Mouse (Mus musculus) lung, embryonic 15.5 days (tissue): Measurements from ENCODE around the gene Zfp64. TPM values are rescaled to one million over a fixed set of nuclear protein-coding genes. Genes with fewer than 3 reads are reported as not detected.

Experiments
- ATAC-seq: fragments of 200-750 bp; cut with Nextera tagmentation; 2 replicates; pipeline ENCODE4 v1.8.0; 2017; ENCODE audit warnings: moderate number of reproducible peaks, borderline replicate concordance; ENCODE audit not compliant: low FRiP score, low TSS enrichment; ENCODE audit errors: extremely low read depth
- H3K27ac ChIP-seq: fragments of 300-500 bp; sonication (generic); 2 replicates; pipeline ENCODE4 v1.5.1; 2015; ENCODE audit warnings: moderate library complexity, mild to moderate bottlenecking, inconsistent platforms
- H3K27me3 ChIP-seq: fragments of 300-500 bp; sonication (generic); 2 replicates; pipeline ENCODE4 v1.6.1; 2015; ENCODE audit warnings: inconsistent platforms
- H3K36me3 ChIP-seq: fragments of 300-500 bp; sonication (generic); 2 replicates; pipeline ENCODE4 v1.6.1; 2015; ENCODE audit warnings: inconsistent platforms
- H3K4me1 ChIP-seq: fragments of 300-500 bp; sonication (generic); 2 replicates; pipeline ENCODE4 v1.6.1; 2015; ENCODE audit warnings: inconsistent platforms
- H3K4me2 ChIP-seq: fragments of 300-500 bp; sonication (generic); 2 replicates; pipeline ENCODE4 v1.6.1; 2015; ENCODE audit warnings: inconsistent platforms, mild to moderate bottlenecking, moderate library complexity
- H3K4me3 ChIP-seq: fragments of 300-500 bp; sonication (generic); 2 replicates; pipeline ENCODE4 v1.5.1; 2015; ENCODE audit warnings: mild to moderate bottlenecking, inconsistent platforms
- H3K9ac ChIP-seq: fragments of 300-500 bp; sonication (generic); 2 replicates; pipeline ENCODE4 v1.6.1; 2015; ENCODE audit warnings: inconsistent platforms
- H3K9me3 ChIP-seq: fragments of 300-500 bp; sonication (generic); 2 replicates; pipeline ENCODE4 v1.6.1; 2016; ENCODE audit warnings: inconsistent platforms
- WGBS: fragments of 180-500 bp; shearing (Covaris S2); methylation state at CpG from one replicate; pipeline ENCODE4 v1.1.7; 2015; 5-methylcytosine and 5-hydroxymethylcytosine counted together
- polyA plus RNA-seq: library from polyadenylated mRNA; unstranded; fragments of >200 nt; fragmentation: Nextera tagmentation; extraction: Ambion mirVana; gene quantifications from 2 replicates; pipeline ENCODE4 v1.2.1, GENCODE M21; 2015

Zfp64 gene
- polyA plus RNA-seq, 1 experiment from 2014 or later: 29.8 TPM

DNA sequence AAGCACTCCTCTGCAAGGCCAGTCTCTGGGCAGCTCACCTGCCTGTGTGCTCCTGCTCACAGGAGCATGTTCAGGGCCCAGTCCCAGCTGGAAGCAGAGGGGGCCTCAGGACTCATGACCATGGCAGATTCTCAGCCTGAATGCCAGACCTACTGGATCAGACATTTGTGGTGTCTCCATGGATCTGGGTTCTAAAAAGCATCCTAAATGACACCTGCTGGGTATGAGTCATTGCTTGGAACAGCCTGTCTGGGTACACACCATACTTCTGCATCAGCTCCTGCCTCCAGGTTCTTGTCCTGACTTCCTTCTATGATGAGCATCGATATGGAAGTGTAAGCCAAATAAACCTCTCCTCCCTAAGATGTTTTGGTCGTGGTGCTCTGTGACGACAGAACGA, 11.4 kb downstream of the Zfp64 start:
- no peaks in the 10 kb centered on the region for H3K4me1 ChIP-seq

DNA sequence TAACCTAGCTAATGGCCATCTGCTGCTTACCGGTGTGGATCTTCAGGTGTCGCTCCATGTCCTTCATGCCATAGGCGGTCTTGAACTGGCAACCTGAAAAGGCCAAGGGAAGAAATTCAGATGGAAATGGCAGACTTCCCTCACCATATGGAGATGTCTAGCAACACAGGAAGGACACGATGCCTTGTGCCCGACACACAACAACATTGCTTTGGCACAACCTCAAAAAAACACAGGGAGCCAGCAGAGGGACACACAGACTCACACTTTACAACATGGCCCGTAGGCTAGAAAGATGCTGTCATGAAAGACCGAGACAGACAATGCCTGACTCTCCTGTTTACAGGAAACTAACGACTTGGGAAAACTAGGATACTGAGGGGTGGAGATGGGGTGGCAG, 15.4 kb downstream of the Zfp64 start:
- Histone ChIP-seq H3K4me2 (no peak overlapping the region), H3K4me1 (no peaks in the 10 kb centered on the region), H3K27me3 (no peaks in the 10 kb centered on the region), H3K9me3 (no peaks in the 10 kb centered on the region), H3K27ac (no peak overlapping the region), H3K4me3 (no peak overlapping the region), H3K36me3 (peaks cover 47% of the 10 kb centered on the region), H3K9ac (no peak overlapping the region)
- no peak for ATAC-seq
- WGBS: 91% methylated on average over 8 of the region's 8 CpGs

More for the DNA sequence above, 11.4 kb downstream of the Zfp64 start:
- Histone ChIP-seq H3K4me3 (no peak overlapping the region), H3K27ac (no peak overlapping the region), H3K9ac (no peak overlapping the region), H3K4me2 (no peak overlapping the region), H3K9me3 (no peaks in the 10 kb centered on the region), H3K27me3 (no peaks in the 10 kb centered on the region), H3K36me3 (peaks cover 63% of the 10 kb centered on the region)
- no peak for ATAC-seq
- 91% methylated on average over 4 of the region's 4 CpGs for WGBS

DNA sequence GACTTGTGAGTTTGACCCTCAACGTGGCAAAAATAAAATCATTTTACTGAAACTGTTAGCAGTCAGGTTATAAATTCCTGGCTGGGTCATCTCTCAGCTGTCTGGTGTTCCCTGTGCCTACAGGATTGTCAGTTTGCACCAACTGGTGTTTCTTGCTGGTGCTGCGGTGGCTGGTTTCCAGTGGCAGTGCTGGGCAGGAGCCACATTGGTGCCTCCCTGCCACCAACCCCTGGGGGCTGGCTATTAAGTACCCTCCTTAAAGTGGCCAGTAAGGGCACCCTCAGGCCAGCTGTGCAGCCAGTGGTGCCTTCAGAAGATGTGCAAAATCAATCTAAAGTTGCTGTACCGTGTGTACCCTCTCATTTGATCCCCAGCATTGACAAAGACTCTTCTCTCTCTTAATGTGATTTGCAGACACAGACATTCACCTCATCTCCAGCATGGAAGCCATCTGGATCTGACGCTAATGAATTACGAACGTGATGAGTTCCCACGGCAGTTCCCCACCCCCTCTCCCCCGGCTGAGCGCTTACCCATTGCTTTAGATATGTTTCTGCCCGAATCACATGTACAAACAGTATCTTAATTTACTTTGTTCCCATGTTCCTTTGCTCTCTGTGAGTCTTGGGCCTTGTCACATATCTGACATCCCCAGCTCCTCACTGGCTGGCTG, 16.0 kb downstream of the Zfp64 start:
- H3K4me1 ChIP-seq: no peaks in the 10 kb centered on the region
- 88% methylated on average over 10 of the region's 10 CpGs for WGBS
- peaks cover 45% of the 10 kb centered on the region for H3K36me3 ChIP-seq
- no peak overlapping the region for H3K9ac ChIP-seq
- H3K27me3 ChIP-seq: no peaks in the 10 kb centered on the region
- ATAC-seq: no peak
- no peak overlapping the region for H3K27ac ChIP-seq
- no peaks in the 10 kb centered on the region for H3K9me3 ChIP-seq
- no peak overlapping the region for H3K4me3 ChIP-seq
- no peak overlapping the region for H3K4me2 ChIP-seq

DNA sequence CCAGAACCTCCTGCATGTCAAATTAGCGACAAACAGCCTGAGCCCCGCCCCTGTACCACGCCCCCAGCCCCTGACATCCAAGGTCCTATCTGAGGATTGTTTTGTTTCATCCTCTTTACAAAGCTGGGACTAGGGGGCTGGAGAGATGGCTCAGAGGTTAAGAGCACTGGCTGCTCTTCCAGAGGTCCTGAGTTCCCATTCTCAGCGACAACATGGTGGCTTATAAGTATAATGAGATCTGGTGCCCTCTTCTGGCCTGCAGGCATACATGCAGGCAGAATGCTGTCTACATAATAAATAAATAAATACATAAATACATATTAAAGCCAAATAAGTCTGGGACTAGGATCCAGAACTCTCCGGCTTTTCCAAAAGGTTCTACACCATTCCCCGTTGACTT, 18.5 kb downstream of the Zfp64 start:
- WGBS: 87% methylated on average over 6 of the region's 6 CpGs
- H3K9ac ChIP-seq: no peak overlapping the region
- H3K9me3 ChIP-seq: no peaks in the 10 kb centered on the region
- no peaks in the 10 kb centered on the region for H3K4me1 ChIP-seq
- H3K4me2 ChIP-seq: no peak overlapping the region
- H3K4me3 ChIP-seq: no peak overlapping the region
- no peaks in the 10 kb centered on the region for H3K27me3 ChIP-seq
- no peak for ATAC-seq
- H3K36me3 ChIP-seq: peaks cover 46% of the 10 kb centered on the region
- no peak overlapping the region for H3K27ac ChIP-seq

DNA sequence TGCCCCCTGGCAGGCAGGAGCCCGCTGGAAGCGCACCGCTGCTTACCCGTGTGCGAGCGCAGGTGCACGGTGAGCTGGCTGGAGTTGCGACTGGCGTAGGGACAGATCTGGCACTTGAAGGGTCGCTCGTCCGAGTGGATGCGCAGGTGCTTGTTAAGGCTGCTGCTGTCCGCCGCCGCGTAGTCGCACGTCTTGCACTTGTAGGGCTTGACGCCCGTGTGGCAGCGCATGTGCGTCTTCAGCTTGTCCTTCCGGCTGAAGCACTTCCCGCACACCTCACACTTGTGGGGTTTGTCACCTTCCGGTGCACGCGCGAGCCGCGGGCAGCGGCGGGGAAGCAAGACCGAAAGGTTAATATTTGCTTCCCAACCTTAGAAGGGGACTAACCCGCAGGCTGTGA, 20.2 kb downstream of the Zfp64 start:
- H3K36me3 ChIP-seq: peaks cover 46% of the 10 kb centered on the region
- ATAC-seq: no peak
- WGBS: 82% methylated on average over 35 of the region's 35 CpGs

DNA sequence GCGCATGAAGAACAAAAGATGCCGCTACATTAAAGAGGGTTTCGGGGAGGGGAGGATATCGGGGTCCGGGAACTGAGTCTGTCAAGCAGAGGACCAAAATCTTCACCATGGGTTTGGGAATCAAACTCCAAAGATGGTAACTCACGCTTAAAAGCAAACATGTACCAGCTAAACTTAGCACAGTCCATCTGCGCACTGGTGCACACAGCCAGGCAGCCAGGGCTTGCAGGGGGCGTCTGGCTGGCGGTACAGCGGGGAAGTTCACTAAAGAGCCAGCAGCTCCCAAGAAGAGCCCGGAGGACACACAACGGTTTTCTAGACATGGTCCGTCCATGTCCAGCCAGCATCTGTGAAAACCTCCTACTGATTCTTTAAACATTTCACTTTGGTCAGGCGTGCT, 23.7 kb downstream of the Zfp64 start:
- Histone ChIP-seq H3K4me2 (no peak overlapping the region), H3K4me3 (no peak overlapping the region), H3K27ac (no peak overlapping the region), H3K4me1 (no peaks in the 10 kb centered on the region; the same call in 1 of the 2 replicates), H3K9ac (no peak overlapping the region), H3K36me3 (peaks cover 36% of the 10 kb centered on the region), H3K9me3 (no peaks in the 10 kb centered on the region), H3K27me3 (no peaks in the 10 kb centered on the region)
- ATAC-seq: no peak
- 94% methylated on average over 14 of the region's 14 CpGs for WGBS

More for the DNA sequence above, 20.2 kb downstream of the Zfp64 start:
- Histone ChIP-seq H3K9ac (no peak overlapping the region), H3K4me1 (no peaks in the 10 kb centered on the region), H3K27ac (no peak overlapping the region), H3K27me3 (no peaks in the 10 kb centered on the region), H3K4me2 (no peak overlapping the region), H3K9me3 (no peaks in the 10 kb centered on the region), H3K4me3 (no peak overlapping the region)

DNA sequence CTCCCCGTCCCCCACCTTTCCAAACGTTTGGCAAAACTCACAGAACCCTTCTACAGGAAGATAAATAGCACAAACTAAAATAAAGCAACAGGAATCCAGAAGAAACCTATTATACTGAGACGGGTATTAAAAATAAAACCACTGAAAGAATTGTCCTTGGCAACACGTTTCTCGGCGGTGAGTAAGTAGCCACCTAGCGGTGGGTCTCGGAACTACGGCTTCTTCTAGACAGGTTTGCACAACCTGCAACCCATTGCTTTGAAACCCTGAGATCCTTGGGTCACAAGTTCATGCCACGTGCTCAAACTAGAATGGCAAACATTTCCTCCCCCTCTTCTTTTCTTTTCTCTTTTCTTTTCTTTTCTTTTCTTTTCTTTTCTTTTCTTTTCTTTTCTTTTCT, 25.7 kb downstream of the Zfp64 start:
- no peaks in the 10 kb centered on the region; the same call in 1 of the 2 replicates for H3K4me1 ChIP-seq
- no peak for ATAC-seq
- H3K4me2 ChIP-seq: no peak overlapping the region
- H3K36me3 ChIP-seq: peaks cover 49% of the 10 kb centered on the region
- H3K9ac ChIP-seq: no peak overlapping the region
- H3K27ac ChIP-seq: no peak overlapping the region
- 17% methylated on average over 10 of the region's 10 CpGs for whole genome bisulfite sequencing
- no peaks in the 10 kb centered on the region for H3K9me3 ChIP-seq
- H3K27me3 ChIP-seq: no peaks in the 10 kb centered on the region
- H3K4me3 ChIP-seq: no peak overlapping the region

DNA sequence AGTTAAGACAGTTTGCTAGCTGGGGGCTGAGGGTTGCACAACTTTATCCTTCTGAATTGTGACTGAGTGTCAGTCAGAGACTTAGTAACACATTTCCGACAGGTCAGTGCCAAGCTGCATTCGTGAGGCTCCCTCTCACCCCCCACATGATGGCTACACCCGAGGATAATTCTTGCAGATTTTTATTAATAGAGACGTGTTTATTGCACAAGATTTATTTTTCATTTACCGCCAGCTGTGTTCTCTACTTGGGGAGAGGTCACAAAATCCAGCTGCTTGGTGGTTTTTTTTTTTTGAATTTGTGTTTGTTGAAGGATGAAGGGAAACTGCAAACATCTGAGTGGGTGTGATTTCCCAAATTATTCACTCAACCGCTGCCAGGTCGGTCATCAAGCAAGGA, 28.0 kb downstream of the Zfp64 start:
- no peak for ATAC-seq
- Histone ChIP-seq H3K27ac (no peak overlapping the region), H3K36me3 (peaks cover 33% of the 10 kb centered on the region), H3K27me3 (no peaks in the 10 kb centered on the region), H3K4me1 (no peaks in the 10 kb centered on the region; the same call in 1 of the 2 replicates), H3K9me3 (no peaks in the 10 kb centered on the region), H3K4me3 (no peak overlapping the region), H3K4me2 (no peak overlapping the region), H3K9ac (no peak overlapping the region)
- WGBS: 74% methylated on average over 7 of the region's 7 CpGs

DNA sequence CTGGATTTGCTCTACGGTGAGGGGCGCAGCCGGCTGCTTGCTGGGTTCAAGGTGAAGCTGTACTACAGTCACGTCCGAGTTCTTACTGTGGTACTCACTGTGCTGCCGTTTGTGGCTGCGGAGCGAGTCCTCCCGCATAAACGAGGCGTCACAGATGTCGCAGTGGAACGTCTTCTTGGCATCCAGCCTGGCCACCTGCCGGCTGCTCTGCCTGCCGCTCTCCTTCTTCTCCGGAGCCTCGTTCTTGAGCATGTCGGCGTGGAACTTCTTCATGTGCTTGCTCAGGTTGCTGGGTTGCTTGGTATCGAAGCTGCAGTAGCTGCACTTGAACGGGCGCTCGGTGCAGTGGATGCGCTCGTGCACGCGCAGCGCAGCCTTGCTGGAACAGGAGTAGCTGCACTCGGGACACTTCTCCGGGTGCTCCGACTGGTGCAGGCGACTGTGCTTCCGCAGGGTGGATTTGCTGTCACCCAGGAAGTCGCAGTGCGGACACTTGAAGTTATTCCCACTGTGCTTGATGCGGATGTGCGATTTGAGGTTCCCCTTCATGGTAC, 29.1 kb downstream of the Zfp64 start:
- peaks cover 28% of the 10 kb centered on the region for H3K36me3 ChIP-seq
- WGBS: 85% methylated on average over 37 of the region's 37 CpGs

DNA sequence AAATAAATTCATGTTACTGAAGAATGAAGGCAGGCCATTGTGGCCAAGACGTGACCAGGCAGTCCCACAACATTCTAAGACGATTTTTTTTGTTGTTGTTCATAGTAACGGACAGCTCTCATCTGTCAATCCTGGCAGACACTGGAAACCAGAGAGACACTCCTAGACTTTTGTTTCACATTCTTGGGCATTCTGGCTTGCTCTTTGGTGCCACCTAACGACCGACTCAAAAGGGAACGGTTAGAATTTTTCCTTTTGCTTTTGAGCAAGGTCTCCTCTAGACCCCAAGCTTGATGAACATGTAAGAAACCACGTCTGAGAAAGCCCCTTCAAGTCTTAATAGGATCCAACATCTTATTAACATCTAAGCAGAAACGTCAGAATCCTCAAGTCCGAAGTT, 31.7 kb downstream of the Zfp64 start:
- H3K4me1 ChIP-seq: no peaks in the 10 kb centered on the region; the same call in 1 of the 2 replicates
- no peak overlapping the region for H3K27ac ChIP-seq
- no peaks in the 10 kb centered on the region; the same call in 1 of the 2 replicates for H3K27me3 ChIP-seq
- H3K9ac ChIP-seq: no peak overlapping the region
- no peak overlapping the region for H3K4me3 ChIP-seq
- H3K4me2 ChIP-seq: no peak overlapping the region
- H3K36me3 ChIP-seq: peaks cover 23% of the 10 kb centered on the region
- ATAC-seq: no peak
- no peaks in the 10 kb centered on the region for H3K9me3 ChIP-seq
- 7% methylated on average over 9 of the region's 9 CpGs for WGBS

More for the DNA sequence above, 29.1 kb downstream of the Zfp64 start:
- Histone ChIP-seq H3K4me1 (no peaks in the 10 kb centered on the region; the same call in 1 of the 2 replicates), H3K4me3 (no peak overlapping the region), H3K4me2 (no peak overlapping the region), H3K9me3 (no peaks in the 10 kb centered on the region), H3K9ac (no peak overlapping the region), H3K27me3 (no peaks in the 10 kb centered on the region), H3K27ac (no peak overlapping the region)
- ATAC-seq: no peak

DNA sequence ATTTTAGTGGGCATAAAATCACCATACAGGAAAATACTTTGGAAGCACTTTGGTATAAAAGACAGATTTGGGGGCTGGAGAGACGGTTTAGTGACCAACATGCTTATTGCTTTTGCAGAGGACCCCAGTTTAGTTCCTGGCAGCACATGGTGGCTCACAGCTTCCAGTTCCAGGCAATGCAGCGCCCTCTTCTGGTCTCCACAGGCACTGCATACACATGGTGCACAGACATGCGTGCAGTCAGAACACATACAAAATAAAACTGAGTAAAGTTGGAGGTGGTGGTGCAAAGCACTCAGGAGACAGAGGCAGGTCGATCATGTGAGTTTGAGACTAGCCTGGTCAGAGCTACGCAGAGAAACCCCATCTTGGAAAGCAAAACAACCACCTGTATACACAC, 32.9 kb downstream of the Zfp64 start:
- no peaks in the 10 kb centered on the region; the same call in 1 of the 2 replicates for H3K4me1 ChIP-seq
- 87% methylated on average over 5 of the region's 5 CpGs for WGBS
- no peaks in the 10 kb centered on the region for H3K9me3 ChIP-seq
- H3K9ac ChIP-seq: no peak overlapping the region
- no peaks in the 10 kb centered on the region; the same call in 1 of the 2 replicates for H3K27me3 ChIP-seq
- H3K27ac ChIP-seq: no peak overlapping the region
- H3K4me2 ChIP-seq: no peak overlapping the region
- no peak overlapping the region for H3K4me3 ChIP-seq
- no peak for ATAC-seq
- H3K36me3 ChIP-seq: peaks cover 20% of the 10 kb centered on the region

DNA sequence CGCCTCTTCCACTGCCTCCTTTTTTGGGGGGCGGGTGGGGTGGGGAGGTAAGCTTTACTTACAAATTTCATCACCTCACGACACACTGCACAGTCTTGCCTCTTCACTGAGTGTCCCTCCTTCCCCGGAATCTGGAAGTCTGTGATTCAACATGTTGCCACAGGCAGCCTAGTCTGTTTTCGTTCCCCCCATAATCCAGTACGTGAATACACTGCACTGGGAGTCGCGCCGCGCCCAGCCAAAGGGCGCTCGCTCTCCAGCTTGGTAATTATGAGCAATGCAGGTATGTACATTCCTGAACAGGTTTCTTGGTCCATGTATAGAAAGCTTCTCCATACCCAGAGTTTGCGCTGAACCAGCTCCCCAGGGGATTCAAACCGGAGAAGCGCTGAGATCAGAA, 35.4 kb downstream of the Zfp64 start:
- no peak overlapping the region for H3K9ac ChIP-seq
- 47% methylated on average over 15 of the region's 15 CpGs for WGBS
- H3K4me1 ChIP-seq: no peaks in the 10 kb centered on the region
- no peaks in the 10 kb centered on the region for H3K36me3 ChIP-seq
- ATAC-seq: no peak
- H3K27me3 ChIP-seq: no peaks in the 10 kb centered on the region; the same call in 1 of the 2 replicates
- no peak overlapping the region for H3K27ac ChIP-seq
- H3K4me3 ChIP-seq: no peak overlapping the region
- no peaks in the 10 kb centered on the region for H3K9me3 ChIP-seq
- no peak overlapping the region for H3K4me2 ChIP-seq
